Mouse (Mus musculus) testis, postnatal 10 days (tissue): ENCODE results near the gene Anapc16.
A peak's percentile ranks its signal among the peaks of the same experiment; 100 is the strongest.

Experiments used
- DNase-seq: peaks from one replicate; pipeline ENCODE4 v3.0.0; 2021; ENCODE audit warnings: low spot score

Anapc16 gene

DNA sequence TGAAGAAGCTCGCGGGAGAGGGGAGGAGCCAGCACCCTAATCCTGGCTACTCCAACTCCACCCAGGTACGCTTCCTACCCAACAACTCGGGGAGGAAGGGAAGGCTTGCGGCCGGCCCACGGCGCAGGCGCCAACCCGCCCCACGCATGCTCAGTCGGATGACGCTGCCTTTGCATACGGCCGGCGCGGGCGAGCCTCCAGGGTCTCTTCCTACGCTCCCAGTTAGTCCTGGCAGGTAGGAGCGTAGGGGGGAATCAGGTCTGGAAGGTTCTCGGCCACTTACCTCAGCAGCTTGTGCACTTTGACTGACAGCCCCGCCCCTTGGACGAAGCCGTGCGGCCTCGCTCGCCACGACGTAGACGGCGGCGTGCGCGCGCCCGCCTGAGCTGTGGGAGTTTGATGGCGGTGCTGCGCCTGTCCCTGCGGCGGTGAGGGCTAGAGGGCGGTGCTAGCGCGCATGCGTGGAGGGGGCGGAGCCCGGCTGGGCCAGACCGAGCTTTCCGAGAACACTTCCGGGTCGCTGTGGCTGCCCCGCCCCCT is at the start of gene Anapc16, which contains the start of gene Ascc1:
Gene Anapc16, minus strand, starts transcription at position 463 of the 540 bp plus-strand sequence.
Gene Ascc1, plus strand, starts transcription at position 133 of the 540 bp plus-strand sequence.
- DNase-seq, result peak; percentile 98

DNA sequence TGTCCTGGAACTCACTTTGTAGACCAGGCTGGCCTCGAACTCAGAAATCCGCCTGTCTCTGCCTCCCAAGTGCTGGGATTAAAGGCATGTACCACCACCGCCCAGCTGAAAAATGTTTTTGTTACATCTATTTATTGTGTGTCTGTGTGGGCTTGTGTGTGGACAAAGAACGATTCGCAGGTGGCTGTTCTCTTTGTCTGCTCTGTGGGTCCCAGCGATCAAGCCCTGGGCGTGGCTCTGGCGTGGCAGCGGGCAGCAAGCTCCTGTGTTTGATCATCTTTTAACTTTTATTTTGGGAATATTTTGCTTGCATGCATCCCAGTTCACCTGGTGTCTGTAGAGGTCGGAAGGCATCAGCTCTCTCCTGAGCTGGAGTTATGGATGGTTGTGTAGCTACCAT is 47.6 kb upstream of the Anapc16 start:
- DNase-seq, result no peak

DNA sequence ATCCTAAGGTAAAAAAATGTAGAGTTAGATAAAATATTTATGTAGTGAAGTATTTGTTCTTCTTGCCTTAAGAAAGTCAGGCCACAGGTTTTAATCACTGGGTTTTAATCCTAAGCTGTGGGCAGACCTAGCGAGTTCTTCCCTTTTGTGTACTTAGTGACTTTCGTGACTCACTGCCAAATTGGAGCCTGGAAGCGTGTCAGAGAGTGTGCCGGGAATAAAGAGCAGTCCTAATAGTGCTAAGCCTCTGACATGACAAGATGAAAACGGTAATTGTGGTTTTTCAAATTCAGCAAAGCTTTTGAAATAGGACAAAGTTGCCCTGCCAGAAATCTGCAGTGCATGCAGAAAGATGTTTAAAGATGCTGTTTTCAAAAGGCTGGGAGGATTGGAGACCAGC is 43.8 kb upstream of the Anapc16 start:
- DNase-seq, result no peak

- DNase-seq, result no peak
Measured at GRCm38 (mm10) chr10:60042350-60042922, 39.5 kb upstream of the Anapc16 start.

- DNase-seq, result no peak
Measured at GRCm38 (mm10) chr10:60035744-60036143, 32.8 kb upstream of the Anapc16 start.

DNA sequence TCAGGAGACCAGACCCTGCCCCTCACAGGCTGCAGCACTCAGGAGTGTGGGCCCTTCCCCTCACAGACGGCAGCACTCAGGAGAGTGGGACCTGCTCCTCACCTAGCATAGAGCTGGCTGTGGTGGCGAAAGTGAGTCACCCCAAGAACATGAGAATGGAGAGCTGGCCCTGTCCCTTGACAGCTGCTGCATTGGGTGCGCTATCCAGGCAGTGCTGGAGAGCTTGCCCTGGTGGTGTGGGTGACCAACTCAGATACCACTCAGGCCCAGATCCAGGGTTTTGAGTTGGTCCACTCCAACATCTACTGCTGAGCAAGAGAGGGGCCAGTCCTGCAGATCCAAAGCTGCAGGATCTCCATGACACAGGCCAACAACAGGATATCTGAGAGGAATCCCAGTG is 31.7 kb upstream of the Anapc16 start:
- no peak for DNase-seq

DNA sequence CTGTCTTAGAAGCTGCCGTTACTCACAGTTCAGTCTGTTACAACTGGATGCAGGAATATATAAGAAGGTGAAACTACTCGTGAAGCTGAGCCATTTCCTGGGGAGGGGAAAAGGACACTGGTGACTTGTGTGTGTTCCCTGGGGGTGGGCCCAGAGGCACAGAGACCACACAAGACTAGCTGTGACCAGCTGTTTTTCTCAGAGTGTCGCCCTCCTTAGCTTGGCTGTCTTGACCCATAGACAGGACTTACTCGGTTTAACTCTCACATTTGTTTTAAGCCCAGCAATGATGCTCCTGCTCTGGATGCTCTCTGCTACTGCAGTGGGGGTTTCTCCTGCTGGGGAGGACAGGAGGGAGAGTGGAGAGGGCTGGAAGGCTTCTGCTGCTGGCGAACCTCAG is 30.1 kb upstream of the Anapc16 start:
- DNase-seq, result no peak

- no peak for DNase-seq
Measured at GRCm38 (mm10) chr10:60032622-60033021, 29.7 kb upstream of the Anapc16 start.

GRCm38 (mm10) chr10:60031985-60032384 is 29.1 kb upstream of the Anapc16 start:
- no peak for DNase-seq

DNA sequence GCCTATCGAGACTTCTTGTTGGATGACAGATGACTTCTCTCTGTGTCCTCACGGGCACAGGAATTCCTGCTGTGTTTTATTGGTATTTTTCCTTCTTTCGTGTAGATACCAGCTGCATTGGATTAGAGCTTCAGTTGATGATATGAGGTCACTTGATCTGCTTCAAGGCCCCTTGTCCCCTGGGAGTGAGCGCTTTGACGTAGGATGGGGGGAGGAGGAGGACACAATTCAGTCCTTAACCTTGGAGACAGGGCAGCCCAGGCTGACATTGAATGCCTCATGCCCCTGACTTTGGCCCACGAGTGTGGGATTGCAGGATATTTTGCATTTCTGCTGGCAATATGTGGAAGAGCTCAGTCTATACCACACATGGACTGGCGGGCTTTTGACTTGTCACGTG is 28.6 kb upstream of the Anapc16 start:
- no peak for DNase-seq

GRCm38 (mm10) chr10:60029387-60029786 is 26.5 kb upstream of the Anapc16 start:
- no peak for DNase-seq

GRCm38 (mm10) chr10:60028979-60029378 is 26.0 kb upstream of the Anapc16 start:
- no peak for DNase-seq

GRCm38 (mm10) chr10:60028181-60028580 is 25.2 kb upstream of the Anapc16 start:
- no peak for DNase-seq

DNA sequence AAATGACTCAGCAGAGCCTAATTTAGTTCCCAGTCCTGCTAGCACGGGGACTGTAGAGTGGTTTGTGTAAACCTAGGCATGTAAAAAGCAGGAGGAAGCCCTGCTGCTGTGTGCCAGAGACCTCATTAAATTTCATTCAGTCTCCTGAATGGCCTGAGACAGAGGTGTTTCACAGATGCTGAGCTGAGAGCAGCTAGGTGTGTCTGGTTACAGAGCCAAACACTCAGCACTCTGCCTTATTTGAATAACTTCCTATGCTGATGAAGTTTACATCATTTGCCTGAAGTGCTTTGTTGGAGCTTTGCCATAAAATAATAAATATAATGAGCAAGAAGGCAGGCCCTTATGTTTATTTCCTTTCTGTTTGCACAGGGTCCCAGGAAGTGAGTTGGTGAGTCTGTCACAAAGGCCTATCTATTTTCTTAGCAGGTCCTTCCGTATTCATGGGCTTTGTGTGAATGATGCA is 24.7 kb upstream of the Anapc16 start:
- DNase-seq, result no peak

GRCm38 (mm10) chr10:60026759-60027395 is 23.9 kb upstream of the Anapc16 start:
- DNase-seq, result no peak

DNA sequence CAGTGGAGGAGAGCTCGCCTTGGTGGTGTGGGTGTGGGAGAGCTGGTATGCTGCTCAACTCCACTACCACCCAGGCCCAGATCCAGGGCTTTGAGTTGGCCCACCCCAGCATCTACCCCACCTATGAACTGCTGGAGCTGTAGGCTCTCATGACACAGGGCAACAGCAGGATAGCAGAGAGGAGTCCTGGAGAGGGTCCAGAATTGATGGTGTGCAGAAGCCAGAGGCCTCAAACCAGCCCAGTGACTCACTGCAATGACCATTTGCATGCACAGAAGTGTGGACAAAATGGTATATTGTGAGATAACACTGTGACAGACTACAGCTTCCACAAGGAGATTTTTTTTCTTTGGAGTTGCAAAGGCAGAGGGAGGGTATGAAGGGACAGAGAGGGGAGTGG is 20.8 kb upstream of the Anapc16 start:
- DNase-seq, result no peak

DNA sequence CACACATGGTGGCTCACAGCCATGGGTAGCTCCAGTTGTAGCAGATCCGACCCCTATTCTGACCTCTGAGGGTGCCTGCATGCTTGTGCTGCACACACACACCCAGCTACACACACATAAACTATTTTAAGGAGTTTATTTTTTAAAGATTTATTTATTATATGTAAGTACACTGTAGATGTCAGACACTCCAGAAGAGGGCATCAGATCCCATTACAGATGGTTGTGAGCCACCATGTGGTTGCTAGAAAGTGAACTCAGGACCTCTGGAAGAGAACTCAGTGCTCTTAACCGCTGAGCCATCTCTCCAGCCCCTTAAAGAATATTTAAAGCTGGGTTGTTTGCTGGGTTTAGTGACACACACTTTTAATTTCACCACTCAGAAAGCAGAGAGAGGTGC is 16.4 kb upstream of the Anapc16 start:
- no peak for DNase-seq

GRCm38 (mm10) chr10:60016223-60016622 is 13.3 kb upstream of the Anapc16 start:
- no peak for DNase-seq

DNA sequence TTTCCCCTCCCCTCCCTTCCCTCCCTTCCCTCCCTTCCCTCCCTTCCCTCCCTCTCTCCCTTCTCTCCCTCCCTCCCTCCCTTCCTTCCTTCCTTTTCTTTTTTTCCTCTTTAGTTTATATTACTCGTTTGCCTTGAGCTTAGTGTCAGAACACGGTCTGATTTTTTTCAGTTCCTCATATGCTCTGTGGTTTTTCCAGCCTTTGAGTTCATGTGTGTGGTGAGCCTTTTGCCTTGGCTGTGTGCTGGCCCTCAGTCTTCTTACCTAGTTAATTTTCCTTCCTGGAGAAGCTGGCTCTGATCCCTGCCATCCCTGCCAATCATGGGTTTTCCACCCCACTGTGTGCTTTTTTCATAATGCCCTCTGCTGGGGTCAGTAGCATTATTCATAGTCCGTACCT is 6.2 kb upstream of the Anapc16 start:
- no peak for DNase-seq

DNA sequence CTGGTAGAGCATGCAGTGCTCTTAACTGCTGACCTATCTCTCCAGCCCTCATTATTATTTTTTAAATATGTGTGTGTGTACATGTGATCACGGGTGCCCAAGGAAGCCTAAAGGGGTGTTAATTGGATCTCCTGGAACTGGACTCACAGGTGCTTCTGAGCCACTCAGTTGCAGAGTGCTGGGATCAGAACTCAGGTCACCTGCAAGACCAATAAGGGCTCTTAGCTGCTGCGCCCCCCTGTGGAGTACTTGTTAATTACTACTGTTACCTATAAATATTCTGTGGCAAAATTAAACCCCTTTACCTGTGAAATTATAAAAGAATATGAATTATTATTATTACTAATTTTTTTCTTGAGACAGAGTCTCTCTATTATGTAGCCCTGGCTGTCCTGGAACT is 2.3 kb upstream of the Anapc16 start:
- DNase-seq, result peak; percentile 62

DNA sequence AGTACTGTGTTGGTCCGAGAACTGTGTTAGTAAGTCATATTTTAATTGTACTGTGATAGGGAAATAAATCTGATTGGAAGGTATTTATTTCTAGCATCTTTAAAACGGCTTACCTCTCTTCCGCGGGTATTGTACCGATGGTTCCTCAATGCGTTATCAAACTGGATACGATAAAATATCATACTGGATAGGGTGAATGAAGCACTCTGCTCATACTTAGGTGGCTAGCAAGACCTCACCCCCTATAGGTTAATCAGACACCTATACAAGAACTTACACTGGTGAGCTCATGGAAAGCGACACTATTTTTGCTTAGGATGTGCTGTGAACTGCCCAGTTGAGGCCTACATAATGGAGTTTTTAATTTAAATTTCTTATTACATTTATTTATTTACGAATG is 912 bp upstream of the Anapc16 start:
- DNase-seq, result no peak

GRCm38 (mm10) chr10:60003213-60003752 is 348 bp upstream of the Anapc16 start:
- DNase-seq, result no peak

DNA sequence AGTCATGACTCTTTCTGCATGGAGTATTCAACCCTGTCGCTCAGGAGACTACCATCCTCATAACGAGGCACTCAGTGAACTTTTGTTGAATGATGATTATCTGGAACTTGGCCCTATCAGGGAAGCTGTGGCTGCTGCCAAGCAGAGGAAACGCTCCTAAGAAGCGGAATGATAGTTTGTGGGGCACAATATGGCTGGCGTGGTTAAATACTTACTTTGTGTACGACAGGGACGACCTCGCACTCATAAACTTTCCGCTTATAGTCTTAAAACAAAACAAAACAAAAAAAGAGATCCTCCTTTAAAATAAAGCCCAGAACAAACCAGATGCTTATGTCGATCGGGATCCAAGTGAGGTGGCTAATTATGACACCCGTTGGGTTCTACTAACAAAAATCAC is 732 bp downstream of the Anapc16 start:
- no peak for DNase-seq
